Mouse (Mus musculus) cerebellum, adult 9-11 months (tissue): Measurements from ENCODE around the gene Rnase13.

Experiments used
- DNase-seq: peaks from one replicate; pipeline ENCODE4 v3.0.0; 2022

The Rnase13 gene

GRCm38 (mm10) chr14:51871741-51872140 lies 50.8 kb downstream of the Rnase13 start:
- no peak for DNase-seq
